Mouse (Mus musculus): ENCODE data around the gene Rab26. TPM values are rescaled to one million over a fixed set of nuclear protein-coding genes. Genes with fewer than 3 reads are reported as not detected.

The Rab26 gene
- polyA plus RNA-seq, 1 experiment from 2014 or later, result 0.85 TPM

- TF ChIP-seq EP300 (optimal IDR thresholded peaks at IDR 0.05) (no peak), CTCF (IDR thresholded peaks at IDR 0.05; ENCODE audit: low read depth) (no peak)
Measured at GRCm38 (mm10) chr17:24490399-24490798, 43.6 kb downstream of the Rab26 start.

DNA sequence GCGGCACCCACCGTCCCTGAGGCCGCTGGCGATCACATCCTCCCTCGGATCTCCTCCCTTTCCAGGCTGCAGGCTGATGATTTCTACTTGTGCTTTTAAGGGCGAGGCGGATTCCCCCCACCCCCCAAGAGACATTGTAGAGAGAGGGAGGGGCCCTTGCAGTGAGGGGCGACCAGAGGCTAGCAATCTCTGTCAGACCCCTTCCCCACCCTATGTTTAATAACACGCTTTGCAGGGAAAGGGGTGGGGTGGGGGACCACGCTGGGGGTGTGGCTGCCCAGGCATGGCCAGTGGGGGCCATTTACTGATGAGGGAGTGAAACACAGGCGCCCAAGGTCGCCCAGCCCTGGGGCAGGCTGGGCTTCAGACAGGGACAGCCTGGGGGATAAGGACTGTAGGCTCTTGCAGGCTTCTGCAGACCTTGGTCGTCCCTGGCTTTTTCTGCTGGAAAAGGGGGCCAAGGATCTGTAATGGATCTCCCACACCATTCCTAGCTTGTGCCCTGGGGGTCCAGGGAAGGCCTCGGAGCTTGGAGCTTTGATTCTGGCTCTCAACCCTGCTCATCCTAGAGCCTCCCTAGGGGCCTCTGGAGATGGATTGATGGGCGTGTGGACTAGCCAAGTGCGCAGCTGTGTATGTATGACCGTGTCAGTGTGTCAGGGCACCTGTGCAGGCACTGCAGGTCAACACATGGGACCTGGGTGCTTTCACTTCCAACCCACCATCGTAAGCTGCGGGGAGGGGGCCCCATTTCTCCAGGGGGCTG lies 44.6 kb downstream of the Rab26 start:
- WGBS, result 29% methylated on average over 17 of the region's 19 CpGs
- no peak overlapping the region for H3K27ac ChIP-seq (replicated peaks)
- H3K4me2 ChIP-seq (replicated peaks; ENCODE audit: low read depth), result peak overlapping the region; percentile 93
- ATAC-seq (ENCODE audit: low FRiP score, low TSS enrichment) (peak; percentile 3; the same call in 1 of the 2 replicates), DNase-seq (ENCODE audit: low spot score) (no peak)
- no peaks in the 10 kb centered on the region for H3K9me3 ChIP-seq (ENCODE audit: control insufficient read depth, low read length)
- H3K9ac ChIP-seq (ENCODE audit: low read length), result peak overlapping the region; percentile 67
- no peaks in the 10 kb centered on the region for H3K27me3 ChIP-seq (ENCODE audit: control insufficient read depth, insufficient read depth, low read length)
- peak overlapping the region; percentile 59 for H3K4me3 ChIP-seq (ENCODE audit: low read depth, low read length)
- no peaks in the 10 kb centered on the region; the same call in 1 of the 2 replicates for H3K4me1 ChIP-seq (replicated peaks; ENCODE audit: control insufficient read depth, insufficient read depth)
- H3K36me3 ChIP-seq (ENCODE audit: control insufficient read depth, insufficient read depth, low read length), result no peaks in the 10 kb centered on the region
- TF ChIP-seq CTCF (IDR thresholded peaks at IDR 0.05; ENCODE audit: low read depth), result no peak
- no peak for TF ChIP-seq EP300 (optimal IDR thresholded peaks at IDR 0.05)

More at GRCm38 (mm10) chr17:24490399-24490798, 43.6 kb downstream of the Rab26 start:
- H3K4me2 ChIP-seq (replicated peaks; ENCODE audit: low read depth), result no peak overlapping the region
- no peaks in the 10 kb centered on the region for H3K9me3 ChIP-seq (ENCODE audit: control insufficient read depth, low read length)
- DNase-seq (ENCODE audit: low spot score), result no peak
- 78% methylated on average over 4 of the region's 4 CpGs for WGBS
- no peaks in the 10 kb centered on the region for H3K36me3 ChIP-seq (ENCODE audit: control insufficient read depth, insufficient read depth, low read length)
- no peak overlapping the region for H3K9ac ChIP-seq (ENCODE audit: low read length)
- H3K27me3 ChIP-seq (ENCODE audit: control insufficient read depth, insufficient read depth, low read length), result no peaks in the 10 kb centered on the region
- no peak overlapping the region for H3K4me3 ChIP-seq (ENCODE audit: low read depth, low read length)
- no peak overlapping the region for H3K27ac ChIP-seq (replicated peaks)
- no peaks in the 10 kb centered on the region; the same call in 1 of the 2 replicates for H3K4me1 ChIP-seq (replicated peaks; ENCODE audit: control insufficient read depth, insufficient read depth)
- ATAC-seq (ENCODE audit: low FRiP score, low TSS enrichment), result no peak

GRCm38 (mm10) chr17:24488662-24489264 lies 45.2 kb downstream of the Rab26 start:
- no peak overlapping the region for H3K27ac ChIP-seq (replicated peaks)
- no peak for TF ChIP-seq CTCF (IDR thresholded peaks at IDR 0.05; ENCODE audit: low read depth)
- TF ChIP-seq EP300 (optimal IDR thresholded peaks at IDR 0.05), result no peak
- H3K4me2 ChIP-seq (replicated peaks; ENCODE audit: low read depth), result peak overlapping the region; percentile 93
- no peaks in the 10 kb centered on the region for H3K27me3 ChIP-seq (ENCODE audit: control insufficient read depth, insufficient read depth, low read length)
- H3K36me3 ChIP-seq (ENCODE audit: control insufficient read depth, insufficient read depth, low read length), result no peaks in the 10 kb centered on the region
- ATAC-seq (ENCODE audit: low FRiP score, low TSS enrichment) (peak; percentile 59), DNase-seq (ENCODE audit: low spot score) (no peak)
- peak overlapping the region; percentile 67 for H3K9ac ChIP-seq (ENCODE audit: low read length)
- H3K9me3 ChIP-seq (ENCODE audit: control insufficient read depth, low read length), result no peaks in the 10 kb centered on the region
- WGBS, result under 1% methylated on average over 43 of the region's 81 CpGs
- H3K4me1 ChIP-seq (replicated peaks; ENCODE audit: control insufficient read depth, insufficient read depth), result no peaks in the 10 kb centered on the region; the same call in 1 of the 2 replicates
- H3K4me3 ChIP-seq (ENCODE audit: low read depth, low read length), result peak overlapping the region; percentile 59

GRCm38 (mm10) chr17:24488186-24488661 lies 45.8 kb downstream of the Rab26 start, which contains the start of gene Caskin1:
Caskin1 (plus strand) TSS chr17:24488601.
- peak; percentile 57 for ATAC-seq (ENCODE audit: low FRiP score, low TSS enrichment)
- Histone ChIP-seq H3K27ac (replicated peaks) (no peak within 1 kb of the TSS), H3K4me1 (replicated peaks; ENCODE audit: control insufficient read depth, insufficient read depth) (no peaks in the 10 kb centered on the region; the same call in 1 of the 2 replicates), H3K9ac (ENCODE audit: low read length) (peak within 1 kb of the TSS; percentile 67), H3K4me3 (ENCODE audit: low read depth, low read length) (peak within 1 kb of the TSS; percentile 59), H3K4me2 (replicated peaks; ENCODE audit: low read depth) (peak within 1 kb of the TSS; percentile 93), H3K27me3 (ENCODE audit: control insufficient read depth, insufficient read depth, low read length) (no peaks in the 10 kb centered on the region), H3K9me3 (ENCODE audit: control insufficient read depth, low read length) (no peaks in the 10 kb centered on the region), H3K36me3 (ENCODE audit: control insufficient read depth, insufficient read depth, low read length) (no peaks in the 10 kb centered on the region)
- DNase-seq (ENCODE audit: low spot score), result peak; percentile 45
- no peak for TF ChIP-seq EP300 (optimal IDR thresholded peaks at IDR 0.05)
- TF ChIP-seq CTCF (IDR thresholded peaks at IDR 0.05; ENCODE audit: low read depth), result no peak
- 2% methylated on average over 43 of the region's 45 CpGs for WGBS

GRCm38 (mm10) chr17:24485090-24485860 lies 48.7 kb downstream of the Rab26 start:
- H3K27me3 ChIP-seq (ENCODE audit: control insufficient read depth, insufficient read depth, low read length), result no peaks in the 10 kb centered on the region
- DNase-seq (ENCODE audit: low spot score) (no peak), ATAC-seq (ENCODE audit: low FRiP score, low TSS enrichment) (no peak)
- H3K9me3 ChIP-seq (ENCODE audit: control insufficient read depth, low read length), result no peaks in the 10 kb centered on the region
- TF ChIP-seq EP300 (optimal IDR thresholded peaks at IDR 0.05) (no peak), CTCF (IDR thresholded peaks at IDR 0.05; ENCODE audit: low read depth) (no peak)
- no peaks in the 10 kb centered on the region; the same call in 1 of the 2 replicates for H3K4me1 ChIP-seq (replicated peaks; ENCODE audit: control insufficient read depth, insufficient read depth)
- H3K36me3 ChIP-seq (ENCODE audit: control insufficient read depth, insufficient read depth, low read length), result no peaks in the 10 kb centered on the region
- WGBS, result 46% methylated on average over 10 of the region's 11 CpGs
- no peak overlapping the region for H3K27ac ChIP-seq (replicated peaks)
- H3K4me2 ChIP-seq (replicated peaks; ENCODE audit: low read depth), result no peak overlapping the region
- H3K9ac ChIP-seq (ENCODE audit: low read length), result no peak overlapping the region
- no peak overlapping the region for H3K4me3 ChIP-seq (ENCODE audit: low read depth, low read length)

Measured in stomach, postnatal 0 days (tissue).